In the genomic region with DNA sequence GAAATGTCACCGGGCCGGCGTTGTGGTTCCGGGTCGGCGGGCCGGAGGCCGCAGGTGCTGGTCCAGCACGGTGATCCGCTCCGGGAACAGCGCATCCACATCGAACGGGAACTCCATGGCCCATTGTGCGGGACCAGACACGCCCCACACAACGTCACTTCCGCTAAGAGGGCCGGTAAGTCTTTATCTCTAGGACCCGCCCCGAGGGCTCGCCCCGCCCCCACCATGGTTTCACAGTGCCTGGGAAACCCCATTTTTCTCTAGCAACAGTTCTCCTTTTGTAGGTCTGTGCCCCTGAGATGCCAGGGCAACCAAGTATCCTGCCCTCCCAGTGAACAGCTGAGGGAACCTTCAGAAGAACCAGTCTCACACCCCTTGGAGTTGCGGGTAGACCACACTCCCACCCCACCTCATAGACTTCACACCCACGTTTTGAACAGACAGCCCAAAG, we compare ENCODE assay signal across 8 mouse cellular contexts. TPM values are rescaled to one million over a fixed set of nuclear protein-coding genes. Genes with fewer than 3 reads are reported as not detected.
DNase-seq lines count a peak whose midpoint lies in the region; ATAC-seq and TF ChIP-seq lines count a peak whose summit lies in the region.

A gene (minus strand): TSS at position 157 of the 451 bp plus-strand sequence.

- TF ChIP-seq POLR2A in brain, embryonic 14.5 days (IDR thresholded peaks at IDR 0.05; ENCODE audit: borderline replicate concordance, extremely low read depth, insufficient read depth, insufficient read length, poor library complexity, severe bottlenecking) = peak; percentile 91; the same call in 1 of the 2 replicates

- peaks cover 48% of the 10 kb centered on the region for H3K36me3 ChIP-seq in C2C12 (ENCODE audit: control insufficient read depth, insufficient read depth)
- H3K36me3 ChIP-seq in erythroblast, embryonic 14.5 days (ENCODE audit: control insufficient read depth) = peaks cover 65% of the 10 kb centered on the region
- peaks cover 68% of the 10 kb centered on the region for H3K36me3 ChIP-seq in heart, embryonic 12.5 days
- 0 out of 2 replicates have a peak, but pooled peaks cover 19% of the 10 kb centered on the region for H3K36me3 ChIP-seq in kidney, postnatal 0 days (ENCODE audit: insufficient read depth, low read length)
- H3K36me3 ChIP-seq in liver, embryonic 11.5 days (ENCODE audit: control insufficient read depth, insufficient read depth, low read length) = peaks cover 19% of the 10 kb centered on the region
- peaks cover 47% of the 10 kb centered on the region for H3K36me3 ChIP-seq in stomach, embryonic 14.5 days (ENCODE audit: control insufficient read depth, insufficient read depth, low read length)

- 3% methylated on average over 25 of the region's 25 CpGs for WGBS in heart, embryonic 12.5 days
- WGBS in kidney, postnatal 0 days = 7% methylated on average over 25 of the region's 25 CpGs
- WGBS in liver, embryonic 11.5 days = 3% methylated on average over 25 of the region's 25 CpGs
- 2% methylated on average over 25 of the region's 25 CpGs for WGBS in stomach, embryonic 14.5 days

- TF ChIP-seq CTCF in C2C12 (IDR thresholded peaks at IDR 0.05; ENCODE audit: control insufficient read depth, insufficient read depth, insufficient read length) = no peak
- no peak for TF ChIP-seq CTCF in brain, embryonic 14.5 days (IDR thresholded peaks at IDR 0.05; ENCODE audit: borderline replicate concordance, extremely low read depth, insufficient read depth, insufficient read length)
- TF ChIP-seq CTCF in kidney, postnatal 0 days (IDR thresholded peaks at IDR 0.05; ENCODE audit: low read depth) = no peak

- H3ac ChIP-seq in C2C12 (ENCODE audit: control insufficient read depth, insufficient read length, low read depth) = peak within 1 kb of the TSS; percentile 64

- peaks cover 57% of the 10 kb centered on the region for H3K79me2 ChIP-seq in C2C12 (ENCODE audit: control insufficient read depth, insufficient read depth)

- H3K4me2 ChIP-seq in heart, embryonic 12.5 days = peak within 1 kb of the TSS; percentile 92
- peak within 1 kb of the TSS; percentile 88 for H3K4me2 ChIP-seq in kidney, postnatal 0 days (ENCODE audit: low read length)
- peak within 1 kb of the TSS; percentile 83 for H3K4me2 ChIP-seq in liver, embryonic 11.5 days
- peak within 1 kb of the TSS; percentile 96 for H3K4me2 ChIP-seq in stomach, embryonic 14.5 days (replicated peaks; ENCODE audit: low read depth, low read length)

- no peaks in the 10 kb centered on the region for H3K27me3 ChIP-seq in C2C12 (ENCODE audit: control insufficient read depth, insufficient read depth, insufficient read length)
- no peaks in the 10 kb centered on the region for H3K27me3 ChIP-seq in erythroblast, embryonic 14.5 days (ENCODE audit: control insufficient read depth)
- no peaks in the 10 kb centered on the region for H3K27me3 ChIP-seq in heart, embryonic 12.5 days (replicated peaks)
- H3K27me3 ChIP-seq in kidney, postnatal 0 days (ENCODE audit: insufficient read depth, low read length) = no peaks in the 10 kb centered on the region
- H3K27me3 ChIP-seq in liver, embryonic 11.5 days (replicated peaks; ENCODE audit: control insufficient read depth, insufficient read depth, low read length) = no peaks in the 10 kb centered on the region
- H3K27me3 ChIP-seq in stomach, embryonic 14.5 days (ENCODE audit: control insufficient read depth, insufficient read depth, low read length) = no peaks in the 10 kb centered on the region

- ATAC-seq in heart, embryonic 12.5 days (ENCODE audit: insufficient number of reproducible peaks, low FRiP score) = peak; percentile 90
- ATAC-seq in kidney, postnatal 0 days (replicated peaks; ENCODE audit: low FRiP score, low read depth) = peak; percentile 90
- ATAC-seq in liver, embryonic 11.5 days (replicated peaks; ENCODE audit: low FRiP score) = peak; percentile 90
- ATAC-seq in stomach, embryonic 14.5 days (ENCODE audit: insufficient number of reproducible peaks, insufficient read depth, low FRiP score, low read depth) = peak; percentile 91

- peak within 1 kb of the TSS; percentile 48 for H3K4me3 ChIP-seq in C2C12 (ENCODE audit: insufficient read depth, poor library complexity, severe bottlenecking)
- peak within 1 kb of the TSS; percentile 76 for H3K4me3 ChIP-seq in erythroblast, embryonic 14.5 days (replicated peaks)
- H3K4me3 ChIP-seq in heart, embryonic 12.5 days = peak within 1 kb of the TSS; percentile 68
- H3K4me3 ChIP-seq in kidney, postnatal 0 days (replicated peaks; ENCODE audit: low read depth, low read length) = peak within 1 kb of the TSS; percentile 65
- H3K4me3 ChIP-seq in liver, embryonic 11.5 days (ENCODE audit: low read depth, low read length) = peak within 1 kb of the TSS; percentile 69
- H3K4me3 ChIP-seq in stomach, embryonic 14.5 days (ENCODE audit: low read depth, low read length) = peak within 1 kb of the TSS; percentile 70

- H3K27ac ChIP-seq in heart, embryonic 12.5 days (ENCODE audit: poor library complexity, severe bottlenecking) = peak within 1 kb of the TSS; percentile 61
- H3K27ac ChIP-seq in kidney, postnatal 0 days = peak within 1 kb of the TSS; percentile 38
- H3K27ac ChIP-seq in liver, embryonic 11.5 days (ENCODE audit: low read depth, low read length) = peak within 1 kb of the TSS; percentile 26; the same call in 1 of the 2 replicates
- peak within 1 kb of the TSS; percentile 69; the same call in 1 of the 2 replicates for H3K27ac ChIP-seq in stomach, embryonic 14.5 days (ENCODE audit: low read length)

- DNase-seq in brain, embryonic 14.5 days (ENCODE audit: low read depth) = peak; percentile 97
- peak; percentile 96 for DNase-seq in kidney, postnatal 0 days (ENCODE audit: low spot score)
- peak; percentile 98 for DNase-seq in liver, embryonic 11.5 days (ENCODE audit: low spot score)
- peak; percentile 97 for DNase-seq in naive thymus-derived CD4-positive, alpha-beta T cell, adult 2 months (ENCODE audit: low read depth)

- peaks cover 24% of the 10 kb centered on the region for H3K79me3 ChIP-seq in C2C12 (ENCODE audit: low read depth)

- peaks cover 51% of the 10 kb centered on the region for H3K4me1 ChIP-seq in erythroblast, embryonic 14.5 days (ENCODE audit: control insufficient read depth)
- peaks cover 20% of the 10 kb centered on the region for H3K4me1 ChIP-seq in heart, embryonic 12.5 days (replicated peaks)
- H3K4me1 ChIP-seq in kidney, postnatal 0 days (replicated peaks; ENCODE audit: insufficient read depth, low read length) = peaks cover 8% of the 10 kb centered on the region; the same call in 1 of the 2 replicates
- H3K4me1 ChIP-seq in liver, embryonic 11.5 days (replicated peaks; ENCODE audit: control insufficient read depth, insufficient read depth, low read length) = peaks cover 20% of the 10 kb centered on the region
- peaks cover 9% of the 10 kb centered on the region for H3K4me1 ChIP-seq in stomach, embryonic 14.5 days (ENCODE audit: control insufficient read depth, insufficient read depth, low read length)

- no peaks in the 10 kb centered on the region for H3K9me3 ChIP-seq in erythroblast, embryonic 14.5 days (ENCODE audit: control insufficient read depth, low read length)
- H3K9me3 ChIP-seq in heart, embryonic 12.5 days (replicated peaks) = no peaks in the 10 kb centered on the region
- H3K9me3 ChIP-seq in kidney, postnatal 0 days (replicated peaks; ENCODE audit: low read length) = no peaks in the 10 kb centered on the region
- H3K9me3 ChIP-seq in liver, embryonic 11.5 days (ENCODE audit: control insufficient read depth, low read length) = no peaks in the 10 kb centered on the region
- H3K9me3 ChIP-seq in stomach, embryonic 14.5 days (ENCODE audit: control insufficient read depth, low read depth, low read length) = no peaks in the 10 kb centered on the region

- peak within 1 kb of the TSS; percentile 82 for H3K9ac ChIP-seq in heart, embryonic 12.5 days
- H3K9ac ChIP-seq in kidney, postnatal 0 days (ENCODE audit: low read depth, low read length) = peak within 1 kb of the TSS; percentile 68
- H3K9ac ChIP-seq in liver, embryonic 11.5 days (ENCODE audit: low read depth, low read length) = peak within 1 kb of the TSS; percentile 65
- H3K9ac ChIP-seq in stomach, embryonic 14.5 days (replicated peaks; ENCODE audit: low read depth, low read length) = peak within 1 kb of the TSS; percentile 71

TF ChIP-seq in C2C12, 6 proteins besides CTCF, POLR2A, EP300 and RAD21:
- no peak for TF ChIP-seq FOSL1 (IDR thresholded peaks at IDR 0.05; ENCODE audit: insufficient read depth, low read length, poor library complexity, severe bottlenecking)
- no peak for TF ChIP-seq MAX (IDR thresholded peaks at IDR 0.05)
- TF ChIP-seq USF1 (IDR thresholded peaks at IDR 0.05; ENCODE audit: low read depth) = no peak
- no peak for TF ChIP-seq MYOG (IDR thresholded peaks at IDR 0.05; ENCODE audit: control insufficient read depth, extremely low read depth, insufficient read length)
- no peak for TF ChIP-seq MYOD1 (IDR thresholded peaks at IDR 0.05; ENCODE audit: control insufficient read depth, insufficient read length, low read depth)
- TF ChIP-seq CEBPB (IDR thresholded peaks at IDR 0.05; ENCODE audit: low read depth) = no peak
TF ChIP-seq in C2C12: peak in this region for 0.

RNA-seq across cellular contexts. Expression of the gene that starts here (rescaled TPM):
- 13.1 TPM for polyA plus RNA-seq in C2C12 (2012; fragmentation: generic; extraction: Trizol)
- 638 and 656 TPM in 2 replicates for polyA plus RNA-seq in brain, embryonic 14.5 days (2012; rRNA removed)
- 1.1 and 1.6 TPM in 2 replicates for polyA plus RNA-seq in erythroblast, embryonic 14.5 days (2012)
- 56.0 and 56.4 TPM in 2 replicates for polyA plus RNA-seq in heart, embryonic 12.5 days (2016; fragmentation: Nextera tagmentation; extraction: Ambion mirVana)
- polyA plus RNA-seq in kidney, postnatal 0 days (2015; fragmentation: Nextera tagmentation; extraction: Ambion mirVana) = 28.4 and 36.9 TPM in 2 replicates
- 39.5 and 40.0 TPM in 2 replicates for polyA plus RNA-seq in liver, embryonic 11.5 days (2014; fragmentation: Nextera tagmentation; extraction: Ambion mirVana)
- 84.1 and 98.6 TPM in 2 replicates for polyA plus RNA-seq in stomach, embryonic 14.5 days (2014; fragmentation: Nextera tagmentation; extraction: Ambion mirVana)

Comparison
In these comparisons a context has a peak if more than half of its experiments do, and no peak if none do; other contexts are left out.
1. Peak in every context shown above with its lines: DNase-seq, ATAC-seq, H3K4me3 ChIP-seq and H3K27ac ChIP-seq.